Mouse (Mus musculus) retina, adult 2 months (tissue): ENCODE measurements around the gene Bcdin3d.
A peak's percentile ranks its signal among the peaks of the same experiment; 100 is the strongest.

Experiments
- DNase-seq: peaks from one replicate; pipeline ENCODE4 v3.0.0-alpha.2; 2012; ENCODE audit warnings: low read depth, low spot score

Bcdin3d gene

GRCm38 (mm10) chr15:99474576-99474926 is at the start of gene Bcdin3d:
Bcdin3d (minus strand) TSS chr15:99474730.
- no peak for DNase-seq

DNA sequence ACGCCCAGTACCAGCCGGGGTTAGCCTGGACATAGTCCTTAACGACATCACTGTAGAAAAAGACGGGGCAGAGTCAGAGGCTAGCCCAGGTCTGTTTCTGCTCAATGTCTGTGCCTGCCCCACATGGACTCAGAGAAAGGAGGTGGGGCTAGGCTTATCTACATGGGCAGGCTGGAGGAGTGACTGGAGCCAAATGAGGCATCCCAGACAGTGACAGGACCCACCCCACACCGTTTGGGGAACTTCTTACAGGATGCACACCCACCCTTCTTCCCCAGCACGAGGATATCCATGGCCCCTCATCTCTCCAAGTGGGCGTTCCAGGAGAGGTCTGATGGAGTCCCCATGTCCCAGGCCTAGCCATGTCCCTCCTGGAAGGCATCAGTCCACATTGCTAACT is 45.8 kb upstream of the Bcdin3d start:
- no peak for DNase-seq

GRCm38 (mm10) chr15:99519626-99520025 is 45.1 kb upstream of the Bcdin3d start:
- no peak for DNase-seq

GRCm38 (mm10) chr15:99517715-99518114 is 43.2 kb upstream of the Bcdin3d start:
- no peak for DNase-seq

GRCm38 (mm10) chr15:99516715-99517114 is 42.2 kb upstream of the Bcdin3d start:
- DNase-seq: no peak

DNA sequence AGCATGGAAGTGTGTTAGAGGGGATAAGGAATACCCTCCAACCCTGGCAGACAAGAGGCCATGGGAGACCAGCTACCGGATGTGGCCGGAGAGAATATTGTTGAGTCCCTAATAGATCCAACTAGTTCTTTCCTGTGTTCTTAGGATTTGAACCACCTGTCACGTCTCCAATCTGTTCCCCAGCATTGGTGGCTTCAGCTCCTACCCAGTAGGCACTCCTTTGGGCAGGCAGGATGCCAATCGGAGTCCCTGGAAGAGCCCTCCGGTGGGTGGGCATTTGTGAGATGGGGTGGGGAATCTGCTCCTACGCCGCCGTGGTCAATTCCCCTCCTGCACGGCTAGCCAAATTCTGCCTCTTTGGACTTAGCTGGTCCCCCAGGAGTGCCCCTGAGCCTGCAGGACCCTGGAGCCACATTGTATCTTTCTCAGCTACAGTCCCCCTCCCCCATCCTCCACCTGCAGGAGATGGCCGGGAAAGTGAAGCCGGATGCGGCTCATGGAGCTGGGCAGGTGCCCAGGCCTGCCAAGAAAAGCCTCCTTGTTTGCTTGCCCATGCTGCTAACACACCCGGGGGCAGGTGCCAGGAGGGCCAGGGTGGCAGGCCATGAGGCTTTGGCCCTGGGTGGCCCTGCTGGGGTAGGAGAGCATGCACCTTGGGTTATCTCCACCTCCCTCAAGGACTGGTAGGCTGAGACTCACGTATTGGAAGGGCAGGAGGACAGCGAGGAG is 37.4 kb upstream of the Bcdin3d start:
- DNase-seq: no peak

GRCm38 (mm10) chr15:99510621-99511020 is 36.1 kb upstream of the Bcdin3d start:
- DNase-seq: no peak

DNA sequence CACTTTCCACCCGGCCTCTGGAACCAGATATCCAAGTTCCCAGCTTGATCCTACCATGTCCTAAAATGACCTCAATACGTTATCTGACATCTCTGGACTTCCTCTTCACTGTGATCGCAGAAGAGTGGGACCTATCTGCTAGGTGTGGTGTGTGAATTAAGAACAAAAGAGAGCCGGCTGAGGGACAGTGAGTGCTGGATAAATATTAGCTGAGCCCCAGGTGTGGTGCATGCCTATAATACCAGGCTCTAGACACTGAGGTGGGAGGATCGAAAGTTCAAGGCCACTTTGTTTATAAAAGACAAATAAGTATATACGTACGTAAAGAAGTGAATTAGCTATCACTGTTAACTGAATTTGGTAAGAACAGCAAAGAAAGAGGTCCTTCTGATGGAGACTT is 35.3 kb upstream of the Bcdin3d start:
- DNase-seq: no peak

GRCm38 (mm10) chr15:99505324-99506095 is 31.0 kb upstream of the Bcdin3d start:
- DNase-seq: no peak

DNA sequence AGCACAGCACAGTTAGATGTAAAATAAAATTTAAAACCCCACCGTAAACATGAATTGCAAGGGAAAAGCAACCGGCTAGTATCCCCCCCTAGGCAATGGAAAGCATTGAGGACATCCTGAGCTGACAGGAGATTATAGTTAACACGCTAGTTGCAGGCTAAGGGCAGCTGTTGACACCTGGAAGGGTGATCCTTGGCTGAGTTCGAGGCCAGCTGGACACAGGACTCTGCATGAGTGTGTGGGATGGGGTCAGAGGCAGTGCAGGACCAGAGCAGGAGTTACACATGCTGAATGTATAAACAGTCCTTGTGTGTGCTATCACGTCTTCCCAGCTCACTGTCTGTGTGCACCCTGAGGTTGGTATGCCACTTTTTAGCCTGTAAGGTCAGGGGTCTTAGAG is 28.7 kb upstream of the Bcdin3d start:
- no peak for DNase-seq

- no peak for DNase-seq
Measured at GRCm38 (mm10) chr15:99502311-99502831, 27.8 kb upstream of the Bcdin3d start.

- DNase-seq: no peak
Measured at GRCm38 (mm10) chr15:99501292-99502260, 27.0 kb upstream of the Bcdin3d start.

GRCm38 (mm10) chr15:99500320-99500719 is 25.8 kb upstream of the Bcdin3d start:
- DNase-seq: no peak

GRCm38 (mm10) chr15:99499726-99500125 is 25.2 kb upstream of the Bcdin3d start:
- DNase-seq: no peak

DNA sequence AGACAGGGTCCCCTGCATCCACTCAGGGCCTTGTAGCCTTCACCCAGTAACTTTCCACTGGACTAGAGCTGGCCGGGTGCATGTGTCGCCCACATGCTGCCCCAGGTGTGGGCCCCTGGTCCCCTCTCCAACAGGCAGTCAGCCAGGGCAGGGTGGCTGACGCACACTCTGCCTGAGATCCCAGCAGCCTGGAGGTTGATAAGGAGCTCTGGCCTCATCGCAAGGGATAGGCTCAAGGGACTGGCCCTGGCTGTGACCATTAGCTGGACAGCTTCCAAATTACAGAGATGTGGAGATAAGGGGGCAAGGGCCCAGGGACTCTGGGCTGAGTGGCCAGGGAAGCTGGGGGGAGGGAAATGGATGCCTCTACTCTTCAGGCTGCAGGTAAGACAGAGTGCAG is 24.3 kb upstream of the Bcdin3d start:
- no peak for DNase-seq

GRCm38 (mm10) chr15:99498356-99498755 is 23.8 kb upstream of the Bcdin3d start:
- DNase-seq: no peak

DNA sequence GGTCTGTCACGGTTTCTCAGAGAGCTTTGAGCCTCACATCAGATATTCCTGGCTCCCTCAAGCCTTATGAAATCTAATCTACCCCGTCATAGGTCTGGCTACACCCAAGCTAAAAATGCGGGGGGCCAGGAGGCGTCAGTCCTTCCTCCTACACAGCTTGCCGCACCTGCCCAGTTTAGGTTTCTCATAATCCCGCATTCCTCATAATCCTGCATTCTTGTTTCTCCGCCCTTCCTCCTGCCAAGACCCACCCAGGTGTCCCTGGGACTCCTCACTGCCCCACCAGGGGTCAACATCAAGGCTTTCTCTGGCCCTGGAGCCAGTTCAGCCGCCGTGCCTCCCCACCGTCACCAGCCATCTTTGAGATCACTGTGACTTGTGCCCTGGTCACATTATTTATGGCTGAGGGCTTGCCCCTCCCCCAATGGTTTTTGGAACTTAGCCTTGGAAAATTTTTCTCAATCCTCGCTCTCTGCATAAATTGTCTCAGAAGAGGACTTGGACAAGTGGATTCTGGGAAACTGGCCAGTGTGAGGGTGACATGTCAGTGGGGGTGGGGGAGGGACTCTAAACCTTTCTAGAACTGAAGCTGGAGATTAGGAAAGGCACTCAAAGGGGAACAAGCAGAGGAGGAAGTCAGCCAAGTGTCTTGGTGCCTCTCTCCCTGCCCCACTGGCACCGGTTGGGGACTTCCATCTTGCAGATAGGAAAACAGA is 23.2 kb upstream of the Bcdin3d start:
- DNase-seq: no peak

DNA sequence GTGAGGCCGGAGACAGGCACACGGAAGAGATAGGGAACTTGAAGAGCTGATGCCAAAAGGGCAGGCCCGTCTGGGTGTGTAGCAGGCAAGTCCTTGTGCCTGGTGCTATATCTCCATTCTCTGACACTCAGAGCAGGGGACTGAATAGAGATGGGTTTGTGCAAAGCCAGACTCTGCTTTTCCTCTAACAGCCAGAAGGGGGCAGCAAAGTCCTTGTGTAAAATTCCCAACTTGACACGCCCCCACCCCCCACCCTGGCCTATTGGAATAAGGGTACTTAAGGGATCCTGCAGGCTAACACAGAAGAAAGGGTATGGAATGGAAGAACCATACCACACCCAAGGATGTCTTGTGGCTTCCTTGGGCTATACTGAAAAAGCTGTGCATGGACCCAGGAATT is 22.5 kb upstream of the Bcdin3d start:
- peak; percentile 50 for DNase-seq

GRCm38 (mm10) chr15:99484745-99485144 is 10.2 kb upstream of the Bcdin3d start:
- DNase-seq: no peak

DNA sequence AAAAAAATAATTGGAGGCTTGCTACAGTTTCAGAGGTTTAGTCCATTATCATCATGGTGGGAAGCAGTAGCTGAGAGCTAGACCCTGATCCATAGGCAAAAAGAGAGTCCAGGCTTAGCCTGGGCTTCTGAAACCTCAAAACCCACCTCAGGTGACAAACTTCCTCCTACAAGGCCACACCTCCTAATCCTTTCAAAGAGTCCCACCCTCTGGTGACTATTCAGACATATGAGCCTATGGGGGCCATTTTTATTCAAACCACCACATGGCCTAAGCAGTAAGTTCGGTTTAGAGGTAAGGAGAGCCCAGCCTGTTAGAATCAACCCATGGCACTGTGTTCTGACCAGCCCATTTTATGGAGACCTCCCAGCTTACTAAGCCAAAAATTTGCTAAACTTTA is 1.3 kb upstream of the Bcdin3d start:
- no peak for DNase-seq
